7 mouse cellular contexts compared by ENCODE assay signal in genomic region chr9:16214731-16215681, GRCm38 (mm10).
DNase-seq lines count a peak whose midpoint lies in the region; ATAC-seq lines count a peak whose summit lies in the region.

No protein-coding gene starts in this region.

- H3K4me1 ChIP-seq in hindbrain, embryonic 13.5 days (replicated peaks), result peaks cover 42% of the 10 kb centered on the region

- H3K27ac ChIP-seq in hindbrain, embryonic 13.5 days, result peak overlapping the region; percentile 46
- H3K27ac ChIP-seq in macrophage, result peak overlapping the region; percentile 93

- ATAC-seq in hindbrain, embryonic 13.5 days (ENCODE audit: low FRiP score), result peak; percentile 79

- no peaks in the 10 kb centered on the region for H3K79me2 ChIP-seq in macrophage (ENCODE audit: inconsistent target)

- H3K27me3 ChIP-seq in hindbrain, embryonic 13.5 days, result no peaks in the 10 kb centered on the region

- WGBS in hindbrain, embryonic 13.5 days, result 52% methylated on average over 7 of the region's 7 CpGs
- 31% methylated on average over 7 of the region's 7 CpGs for WGBS in macrophage (ENCODE audit: missing documents)

- H3K36me3 ChIP-seq in hindbrain, embryonic 13.5 days, result no peaks in the 10 kb centered on the region
- no peaks in the 10 kb centered on the region for H3K36me3 ChIP-seq in macrophage (ENCODE audit: inconsistent target)

- H3K4me3 ChIP-seq in hindbrain, embryonic 13.5 days, result no peak overlapping the region
- H3K4me3 ChIP-seq in macrophage (ENCODE audit: inconsistent target), result no peak overlapping the region

- no peak overlapping the region for H3K4me2 ChIP-seq in hindbrain, embryonic 13.5 days

- H3K9me3 ChIP-seq in hindbrain, embryonic 13.5 days, result no peaks in the 10 kb centered on the region

- DNase-seq in adrenal gland, adult 2 months, result peak; percentile 52
- DNase-seq in cerebellum, postnatal 36 days, result peak; percentile 24 to 26
- DNase-seq in frontal cortex, postnatal 36 days (ENCODE audit: low spot score in 2 of 2), result peak; percentile 57 to 61
- peak; percentile 45 to 66 for DNase-seq in left cerebral cortex, adult 9 months (ENCODE audit: low spot score in 2 of 2)
- DNase-seq in right cerebral cortex, postnatal 10 days (ENCODE audit: low spot score in 2 of 2), result peak; percentile 79 to 83

- no peak overlapping the region for H3K9ac ChIP-seq in hindbrain, embryonic 13.5 days

Comparison
In these comparisons a context has a peak if more than half of its experiments do, and no peak if none do; other contexts are left out.
1. DNase-seq: peak in every context shown above with its lines; median percentile 81 in right cerebral cortex, postnatal 10 days; 59 in frontal cortex, postnatal 36 days; 56 in left cerebral cortex, adult 9 months; 52 in adrenal gland, adult 2 months; 25 in cerebellum, postnatal 36 days.